19 mouse cellular contexts compared by ENCODE assay signal in the genomic region with DNA sequence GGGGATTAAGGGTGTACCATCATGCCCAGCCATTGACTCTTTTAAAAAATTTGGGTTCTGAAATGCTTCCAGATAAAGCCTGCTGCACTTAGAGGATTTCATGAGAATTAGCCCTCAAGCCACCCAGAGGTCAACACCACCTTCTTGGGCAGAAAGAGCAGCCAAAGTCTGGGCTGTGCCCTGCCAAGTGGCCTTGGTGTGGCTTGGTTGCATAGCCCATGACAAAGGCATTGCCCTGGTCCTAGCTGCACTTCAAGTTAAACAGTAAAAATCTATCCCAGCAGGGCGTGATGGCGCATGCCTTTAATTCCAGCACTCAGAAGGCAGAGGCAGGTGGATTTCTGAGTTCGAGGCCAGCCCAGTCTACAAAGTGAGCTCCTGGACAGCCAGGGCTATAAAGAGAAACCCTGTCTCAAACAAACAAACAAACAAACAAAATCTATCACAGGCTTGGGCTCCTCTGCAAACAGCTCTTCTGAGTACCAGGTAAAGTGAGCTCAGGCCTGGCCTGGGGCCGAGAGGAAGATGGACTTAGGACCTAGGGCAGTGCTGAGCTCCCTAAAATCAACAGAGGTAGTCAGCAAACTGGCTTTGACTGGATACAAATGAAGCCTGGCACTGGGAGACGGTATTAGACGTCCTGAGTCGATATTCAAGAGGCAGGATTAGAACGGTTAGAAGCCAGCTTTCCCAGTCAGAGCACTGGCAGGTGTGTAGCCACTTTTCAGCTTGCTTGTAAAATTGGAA. TPM values are rescaled to one million over a fixed set of nuclear protein-coding genes. Genes with fewer than 3 reads are reported as not detected.
DNase-seq lines count a peak whose midpoint lies in the region; ATAC-seq lines count a peak whose summit lies in the region.
"Had no signal": no experiment of that assay in that cellular context is flagged by ENCODE, and none has a peak within 500 bp of the region (broad histone marks: within the 10 kb centered on the region; RNA-seq: fewer than 3 reads in every experiment).

No protein-coding gene starts in this region.

- H3K27me3 ChIP-seq in liver, embryonic 15.5 days: no peaks in the 10 kb centered on the region
- no peaks in the 10 kb centered on the region for H3K27me3 ChIP-seq in midbrain, embryonic 13.5 days
- H3K27me3 ChIP-seq: limb, embryonic 15.5 days; neural tube, embryonic 12.5 days; stomach, embryonic 15.5 days had no signal

- no peak overlapping the region for H3K4me3 ChIP-seq in liver, embryonic 15.5 days (replicated peaks)
- no peak overlapping the region for H3K4me3 ChIP-seq in midbrain, embryonic 13.5 days (replicated peaks)
- H3K4me3 ChIP-seq: erythroblast, embryonic 14.5 days; heart, adult 2 months; limb, embryonic 15.5 days; neural tube, embryonic 12.5 days; stomach, embryonic 15.5 days had no signal

- WGBS in liver, embryonic 15.5 days (ENCODE audit: insufficient replicate concordance): 51% methylated on average over 8 of the region's 8 CpGs
- 77% methylated on average over 8 of the region's 8 CpGs for WGBS in midbrain, embryonic 13.5 days

- H3K36me3 ChIP-seq in liver, embryonic 15.5 days (replicated peaks): no peaks in the 10 kb centered on the region
- H3K36me3 ChIP-seq in midbrain, embryonic 13.5 days: no peaks in the 10 kb centered on the region
- H3K36me3 ChIP-seq: neural tube, embryonic 12.5 days; stomach, embryonic 15.5 days had no signal

- H3K4me2 ChIP-seq in liver, embryonic 15.5 days: no peak overlapping the region; the same call in 1 of the 2 replicates
- no peak overlapping the region for H3K4me2 ChIP-seq in midbrain, embryonic 13.5 days (replicated peaks)
- H3K4me2 ChIP-seq: limb, embryonic 15.5 days; neural tube, embryonic 12.5 days; stomach, embryonic 15.5 days had no signal

- 0 out of 2 replicates have a peak, but pooled peaks cover 4% of the 10 kb centered on the region for H3K4me1 ChIP-seq in liver, embryonic 15.5 days (replicated peaks)
- H3K4me1 ChIP-seq in midbrain, embryonic 13.5 days (replicated peaks): peaks cover 22% of the 10 kb centered on the region

- peak; percentile 74 for ATAC-seq in liver, embryonic 15.5 days (ENCODE audit: insufficient read depth)
- no peak for ATAC-seq in midbrain, embryonic 13.5 days
- ATAC-seq: forebrain, embryonic 14.5 days had no signal

- no peak overlapping the region for H3K9ac ChIP-seq in liver, embryonic 15.5 days
- no peak overlapping the region for H3K9ac ChIP-seq in midbrain, embryonic 13.5 days (replicated peaks)
- H3K9ac ChIP-seq: limb, embryonic 15.5 days; neural tube, embryonic 12.5 days; stomach, embryonic 15.5 days had no signal

- peak; percentile 69 for DNase-seq in adrenal gland, adult 2 months
- no peak for DNase-seq in adrenal gland, adult 18-20 months (ENCODE audit: low spot score in 2 of 2)
- peak; percentile 37 for DNase-seq in adrenal gland, postnatal 25 days
- peak; percentile 71 for DNase-seq in kidney, postnatal 14 days
- no peak for DNase-seq in layer of hippocampus, adult 9-10 months (ENCODE audit: low spot score)
- no peak for DNase-seq in frontal cortex, postnatal 14 days (ENCODE audit: low spot score in 2 of 2)
- DNase-seq: cerebellum, adult 8-10 months; heart, adult 2 months; lung, postnatal 14 days; spleen, adult 18-20 months had no signal

- no peaks in the 10 kb centered on the region for H3K9me3 ChIP-seq in liver, embryonic 15.5 days (replicated peaks)
- no peaks in the 10 kb centered on the region; the same call in 1 of the 2 replicates for H3K9me3 ChIP-seq in midbrain, embryonic 13.5 days
- H3K9me3 ChIP-seq: limb, embryonic 15.5 days; neural tube, embryonic 12.5 days; stomach, embryonic 15.5 days had no signal

- H3K27ac ChIP-seq in liver, embryonic 15.5 days (replicated peaks): peak overlapping the region; percentile 26; the same call in 1 of the 2 replicates
- no peak overlapping the region for H3K27ac ChIP-seq in midbrain, embryonic 13.5 days
- H3K27ac ChIP-seq: heart, adult 2 months; limb, embryonic 15.5 days; neural tube, embryonic 12.5 days; stomach, embryonic 15.5 days had no signal

RNA-seq across cellular contexts. Expression of gene Parva, which starts 22.8 kb away (rescaled TPM):
- 10 to 100 TPM; 87.9 to 93.4 TPM for total RNA-seq in adrenal gland, adult 2 months (2021)
- 20.0 and 32.7 TPM in 2 replicates for polyA plus RNA-seq in adrenal gland, adult 2 months (2012; rRNA removed)
- 10 to 100 TPM; 81.0 to 83.7 TPM for total RNA-seq in adrenal gland, adult 18-20 months (2021)
- total RNA-seq in adrenal gland, postnatal 25 days (2021): 89.8 and 98.3 TPM in 2 replicates
- 7.4 and 7.8 TPM in 2 replicates for polyA plus RNA-seq in liver, embryonic 15.5 days (2015; fragmentation: Nextera tagmentation; extraction: Ambion mirVana)
- 29.3 and 30.3 TPM in 2 replicates for polyA plus RNA-seq in midbrain, embryonic 13.5 days (2015; fragmentation: Nextera tagmentation; extraction: Ambion mirVana)
- total RNA-seq: common myeloid progenitor, adult 5-6 weeks; MEL had no signal

Comparison
In these comparisons a context has a peak if more than half of its experiments do, and no peak if none do; other contexts are left out.
1. DNase-seq: peak in adrenal gland, adult 2 months (single experiment), adrenal gland, postnatal 25 days (single experiment) and kidney, postnatal 14 days (single experiment); none in adrenal gland, adult 18-20 months (0 of 2), layer of hippocampus, adult 9-10 months (single experiment) and frontal cortex, postnatal 14 days (0 of 2).